Mouse (Mus musculus): ENCODE measurements around the gene Pm20d2. TPM values are rescaled to one million over a fixed set of nuclear protein-coding genes. Genes with fewer than 3 reads are reported as not detected.

Gene Pm20d2
- 2.5 and 2.7 TPM in 2 replicates for polyA plus RNA-seq (2012; rRNA removed)

- Histone ChIP-seq H3K27ac (ENCODE audit: insufficient read depth, low read length) (peak within 1 kb of the TSS; percentile 90), H3K4me1 (ENCODE audit: control insufficient read depth, insufficient read depth, low read length) (no peaks in the 10 kb centered on the region), H3K4me3 (ENCODE audit: insufficient read depth, low read length) (peak within 1 kb of the TSS; percentile 44)
- TF ChIP-seq POLR2A (IDR thresholded peaks at IDR 0.05; ENCODE audit: extremely low read depth, insufficient read depth, low read length) (no peak), CTCF (IDR thresholded peaks at IDR 0.05; ENCODE audit: extremely low read depth, insufficient read depth, low read length) (no peak)
Measured at GRCm38 (mm10) chr4:33189735-33190036, at the start of gene Pm20d2. Gene Pm20d2 (minus strand): TSS chr4:33189737.

DNA sequence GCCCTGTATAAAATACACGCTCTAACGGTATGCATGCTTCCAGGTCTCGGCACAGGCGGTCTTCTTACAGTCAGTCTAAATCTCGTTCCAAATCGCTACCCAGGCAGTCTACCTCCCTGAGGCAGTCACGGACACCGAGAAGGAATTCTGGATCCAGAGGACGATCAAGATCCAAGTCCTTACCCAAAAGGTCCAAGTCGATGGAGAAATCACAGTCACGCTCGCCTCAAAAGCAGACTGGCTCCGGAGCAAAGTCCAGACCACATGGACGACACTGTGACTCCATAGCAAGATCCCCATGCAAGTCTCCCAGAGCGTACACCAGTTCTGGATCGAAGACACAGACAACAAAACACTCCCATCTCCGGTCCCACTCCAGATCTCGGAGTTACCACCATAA lies 41.3 kb upstream of the Pm20d2 start:
- Histone ChIP-seq H3K27ac (ENCODE audit: insufficient read depth, low read length) (no peak overlapping the region), H3K4me1 (ENCODE audit: control insufficient read depth, insufficient read depth, low read length) (no peaks in the 10 kb centered on the region), H3K4me3 (ENCODE audit: insufficient read depth, low read length) (no peak overlapping the region)
- no peak for TF ChIP-seq CTCF (IDR thresholded peaks at IDR 0.05; ENCODE audit: extremely low read depth, insufficient read depth, low read length)
- TF ChIP-seq POLR2A (IDR thresholded peaks at IDR 0.05; ENCODE audit: extremely low read depth, insufficient read depth, low read length): no peak

DNA sequence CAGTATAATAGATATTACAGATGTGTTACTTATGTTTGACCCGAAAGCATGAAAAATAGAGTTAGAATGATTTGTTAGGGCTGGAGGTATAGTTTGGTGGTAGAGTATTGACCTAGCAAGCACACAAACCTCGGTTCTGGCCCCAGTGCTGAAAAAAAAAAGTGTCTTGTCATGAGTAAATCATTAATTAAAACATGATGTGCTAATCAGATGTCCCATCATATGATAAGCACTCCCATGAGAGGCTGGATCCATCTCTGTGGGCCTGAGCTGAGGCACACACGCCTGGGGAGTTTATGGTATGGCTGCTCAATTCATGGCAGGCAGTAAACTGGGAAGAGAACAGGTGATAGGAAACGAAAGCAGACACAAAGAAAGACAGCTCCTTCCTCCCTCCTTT lies 40.1 kb upstream of the Pm20d2 start:
- H3K27ac ChIP-seq (ENCODE audit: insufficient read depth, low read length): no peak overlapping the region
- H3K4me1 ChIP-seq (ENCODE audit: control insufficient read depth, insufficient read depth, low read length): no peaks in the 10 kb centered on the region
- no peak for TF ChIP-seq CTCF (IDR thresholded peaks at IDR 0.05; ENCODE audit: extremely low read depth, insufficient read depth, low read length)
- TF ChIP-seq POLR2A (IDR thresholded peaks at IDR 0.05; ENCODE audit: extremely low read depth, insufficient read depth, low read length): no peak
- no peak overlapping the region for H3K4me3 ChIP-seq (ENCODE audit: insufficient read depth, low read length)

DNA sequence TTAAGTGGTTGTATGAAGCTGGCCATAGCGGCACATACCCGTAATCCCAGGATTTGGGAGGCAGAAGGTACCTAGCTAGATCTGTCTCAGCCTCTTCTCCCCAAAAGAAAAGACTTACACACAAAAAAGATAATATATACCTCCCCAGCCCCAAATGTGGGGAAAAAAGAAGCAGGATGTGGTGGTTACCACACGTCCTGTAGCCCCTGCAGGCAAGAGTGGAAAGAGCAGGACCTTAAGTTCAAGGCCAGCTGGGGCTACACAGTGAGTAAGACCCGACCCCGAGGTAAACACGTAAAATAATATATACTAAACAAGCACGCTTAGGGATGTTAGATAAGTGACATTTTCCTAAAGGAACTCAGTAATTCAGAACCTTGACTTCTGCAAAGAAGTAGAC lies 37.6 kb upstream of the Pm20d2 start:
- no peaks in the 10 kb centered on the region for H3K4me1 ChIP-seq (ENCODE audit: control insufficient read depth, insufficient read depth, low read length)
- no peak overlapping the region for H3K4me3 ChIP-seq (ENCODE audit: insufficient read depth, low read length)
- no peak overlapping the region for H3K27ac ChIP-seq (ENCODE audit: insufficient read depth, low read length)
- TF ChIP-seq CTCF (IDR thresholded peaks at IDR 0.05; ENCODE audit: extremely low read depth, insufficient read depth, low read length) (no peak), POLR2A (IDR thresholded peaks at IDR 0.05; ENCODE audit: extremely low read depth, insufficient read depth, low read length) (no peak)

DNA sequence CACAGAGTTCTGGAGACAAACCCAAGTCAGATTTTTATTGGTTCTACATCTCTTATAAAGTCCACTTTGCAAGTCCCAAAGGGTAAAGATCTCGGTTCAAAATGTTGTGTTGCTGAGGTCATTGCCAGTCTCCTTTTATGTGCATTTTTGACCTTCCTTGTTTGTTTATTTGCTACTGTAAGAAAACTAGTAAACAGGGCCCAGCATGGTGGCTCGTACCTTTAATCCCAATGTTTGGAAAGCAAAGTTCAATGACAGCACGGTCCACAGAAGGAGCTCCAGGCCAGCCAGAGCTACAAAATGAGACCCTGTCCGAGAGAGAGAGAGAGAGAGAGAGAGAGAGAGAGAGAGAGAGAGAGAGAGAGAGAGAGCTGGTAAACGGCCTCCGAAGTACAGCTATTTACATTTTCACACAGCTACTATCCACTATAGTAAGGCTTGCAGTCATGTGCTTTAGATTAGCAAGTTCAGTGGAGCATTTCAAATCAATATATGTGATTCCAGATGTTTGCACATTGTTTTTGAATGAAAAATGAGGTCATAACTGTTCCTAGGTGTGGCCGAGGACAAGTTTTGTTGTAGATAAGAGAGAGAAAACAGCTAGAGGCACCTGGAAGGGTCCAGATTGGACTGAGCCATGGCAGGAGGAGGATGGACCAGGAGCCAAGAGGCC lies 34.6 kb upstream of the Pm20d2 start:
- no peak for TF ChIP-seq POLR2A (IDR thresholded peaks at IDR 0.05; ENCODE audit: extremely low read depth, insufficient read depth, low read length)
- no peak for TF ChIP-seq CTCF (IDR thresholded peaks at IDR 0.05; ENCODE audit: extremely low read depth, insufficient read depth, low read length)

DNA sequence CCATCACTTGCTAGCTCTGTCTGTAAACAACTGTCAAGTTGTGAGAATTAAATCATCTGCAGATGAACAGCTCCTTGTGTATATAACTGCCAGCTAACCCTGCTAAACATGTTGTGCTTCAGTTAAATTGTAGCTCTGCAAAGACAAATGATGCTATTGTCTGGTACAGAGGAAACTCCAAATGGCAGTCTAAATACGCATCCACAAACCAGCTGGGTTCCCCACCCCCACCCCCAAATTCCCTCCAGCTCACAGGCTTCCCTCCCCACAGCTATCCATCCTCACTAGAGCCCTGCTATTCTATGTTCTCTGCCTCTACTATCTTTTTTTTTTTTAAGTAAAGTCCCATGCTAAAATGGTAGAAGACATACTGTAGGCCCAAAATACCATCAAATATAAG lies 32.3 kb upstream of the Pm20d2 start:
- H3K4me1 ChIP-seq (ENCODE audit: control insufficient read depth, insufficient read depth, low read length): no peaks in the 10 kb centered on the region
- TF ChIP-seq CTCF (IDR thresholded peaks at IDR 0.05; ENCODE audit: extremely low read depth, insufficient read depth, low read length): no peak
- no peak for TF ChIP-seq POLR2A (IDR thresholded peaks at IDR 0.05; ENCODE audit: extremely low read depth, insufficient read depth, low read length)
- H3K4me3 ChIP-seq (ENCODE audit: insufficient read depth, low read length): no peak overlapping the region
- H3K27ac ChIP-seq (ENCODE audit: insufficient read depth, low read length): no peak overlapping the region

More for the DNA sequence above, 34.6 kb upstream of the Pm20d2 start:
- H3K4me1 ChIP-seq (ENCODE audit: control insufficient read depth, insufficient read depth, low read length): no peaks in the 10 kb centered on the region
- H3K27ac ChIP-seq (ENCODE audit: insufficient read depth, low read length): no peak overlapping the region
- H3K4me3 ChIP-seq (ENCODE audit: insufficient read depth, low read length): no peak overlapping the region

DNA sequence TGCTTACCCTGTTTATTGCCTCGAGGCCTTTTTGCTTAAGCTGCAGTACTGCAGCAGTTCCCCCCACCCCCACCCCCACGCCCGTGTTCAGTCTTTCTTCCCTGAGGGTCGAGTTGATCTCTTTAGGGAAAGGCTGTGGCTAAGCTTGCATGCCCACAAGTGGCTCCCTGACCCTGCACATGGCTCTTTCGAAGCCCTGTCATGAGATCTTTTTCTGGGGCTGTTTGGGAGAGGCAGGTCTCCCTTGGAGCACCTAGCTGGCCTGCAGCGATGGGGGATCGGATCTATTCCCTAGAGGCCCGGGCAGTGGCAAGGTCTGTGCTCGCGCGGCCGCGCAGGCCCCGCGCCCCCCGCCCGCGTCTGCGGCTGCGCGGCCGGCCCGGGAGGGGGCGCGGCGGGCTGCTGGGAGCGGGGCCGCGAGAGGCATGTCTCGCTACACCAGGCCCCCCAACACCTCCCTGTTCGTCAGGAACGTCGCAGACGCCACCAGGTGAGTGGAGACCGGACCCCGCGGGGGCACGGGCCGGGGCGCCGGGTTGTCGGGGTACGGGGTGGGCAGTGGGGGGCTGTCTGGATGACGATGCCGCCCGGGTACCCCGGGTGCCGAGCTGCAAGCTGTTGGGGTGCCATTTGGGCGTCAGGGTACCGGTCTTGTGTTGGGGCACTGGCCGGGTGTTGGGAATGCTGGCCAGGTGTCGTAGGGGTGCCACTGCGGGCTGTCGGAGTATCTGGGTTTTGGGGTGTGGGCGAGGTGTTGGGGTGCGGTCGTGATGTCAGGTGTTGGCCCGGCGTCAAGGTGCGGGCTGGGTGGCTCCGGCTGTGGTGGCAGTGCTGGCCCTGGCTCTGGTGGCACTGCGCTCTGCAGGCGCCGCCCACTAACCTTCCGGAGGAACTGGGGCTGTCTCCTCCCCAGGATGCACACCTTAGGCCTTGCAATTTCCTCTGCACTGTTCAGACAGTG lies 19.6 kb upstream of the Pm20d2 start, which contains the start of gene Srsf12:
Srsf12 (plus strand) TSS at position 111 of the 961 bp plus-strand sequence.
- H3K4me1 ChIP-seq (ENCODE audit: control insufficient read depth, insufficient read depth, low read length): no peaks in the 10 kb centered on the region
- peak within 1 kb of the TSS; percentile 97 for H3K27ac ChIP-seq (ENCODE audit: insufficient read depth, low read length)
- no peak for TF ChIP-seq CTCF (IDR thresholded peaks at IDR 0.05; ENCODE audit: extremely low read depth, insufficient read depth, low read length)
- TF ChIP-seq POLR2A (IDR thresholded peaks at IDR 0.05; ENCODE audit: extremely low read depth, insufficient read depth, low read length): peak; percentile 50; the same call in 1 of the 2 replicates
- H3K4me3 ChIP-seq (ENCODE audit: insufficient read depth, low read length): peak within 1 kb of the TSS; percentile 97

- H3K4me1 ChIP-seq (ENCODE audit: control insufficient read depth, insufficient read depth, low read length): no peaks in the 10 kb centered on the region
- TF ChIP-seq POLR2A (IDR thresholded peaks at IDR 0.05; ENCODE audit: extremely low read depth, insufficient read depth, low read length) (no peak), CTCF (IDR thresholded peaks at IDR 0.05; ENCODE audit: extremely low read depth, insufficient read depth, low read length) (no peak)
- H3K4me3 ChIP-seq (ENCODE audit: insufficient read depth, low read length): no peak overlapping the region
- H3K27ac ChIP-seq (ENCODE audit: insufficient read depth, low read length): no peak overlapping the region
Measured at GRCm38 (mm10) chr4:33207551-33207950, 18.0 kb upstream of the Pm20d2 start.

DNA sequence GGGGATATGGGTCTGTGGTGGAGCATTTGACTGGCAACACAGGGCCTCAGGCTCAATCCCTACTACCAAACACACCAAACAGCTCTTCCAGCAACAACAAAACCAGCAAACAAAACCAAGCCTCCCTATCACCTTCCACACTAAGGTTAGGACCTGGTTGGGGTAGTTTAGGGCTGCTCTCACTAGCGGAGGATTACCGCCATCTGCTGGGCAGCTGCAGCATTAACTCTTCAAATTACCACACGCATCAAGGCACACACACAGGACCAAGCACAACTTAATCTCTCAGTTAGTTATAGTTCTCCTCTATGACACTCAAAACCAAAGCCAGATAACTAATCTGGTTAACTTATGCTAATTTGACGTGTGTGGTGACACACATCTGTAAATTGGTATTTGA lies 15.1 kb upstream of the Pm20d2 start:
- H3K4me1 ChIP-seq (ENCODE audit: control insufficient read depth, insufficient read depth, low read length): no peaks in the 10 kb centered on the region
- H3K4me3 ChIP-seq (ENCODE audit: insufficient read depth, low read length): no peak overlapping the region
- H3K27ac ChIP-seq (ENCODE audit: insufficient read depth, low read length): no peak overlapping the region
- peak; percentile 88 for TF ChIP-seq CTCF (IDR thresholded peaks at IDR 0.05; ENCODE audit: extremely low read depth, insufficient read depth, low read length)
- no peak for TF ChIP-seq POLR2A (IDR thresholded peaks at IDR 0.05; ENCODE audit: extremely low read depth, insufficient read depth, low read length)

Data from cortical plate, adult 2 months (tissue).